Mouse (Mus musculus): ENCODE measurements around the gene Mars. TPM values are rescaled to one million over a fixed set of nuclear protein-coding genes. Genes with fewer than 3 reads are reported as not detected.
A peak's percentile ranks its signal among the peaks of the same experiment; 100 is the strongest.

Gene Mars
- total and polyA plus RNA-seq, 3 experiments = 147 to 195 TPM; not detected in 1

- TF ChIP-seq HCFC1 (IDR thresholded peaks at IDR 0.05; ENCODE audit: low read depth, low read length) (peak; percentile 62; the same call in 1 of the 2 replicates), CHD2 (IDR thresholded peaks at IDR 0.05; ENCODE audit: low read length) (peak; percentile 29; the same call in 1 of the 2 replicates), RAD21 (IDR thresholded peaks at IDR 0.05; ENCODE audit: low read depth, low read length) (no peak)
These were observed 11.7 kb upstream of the Mars start (continued) for GRCm38 (mm10) chr10:127323131-127323855.

DNA sequence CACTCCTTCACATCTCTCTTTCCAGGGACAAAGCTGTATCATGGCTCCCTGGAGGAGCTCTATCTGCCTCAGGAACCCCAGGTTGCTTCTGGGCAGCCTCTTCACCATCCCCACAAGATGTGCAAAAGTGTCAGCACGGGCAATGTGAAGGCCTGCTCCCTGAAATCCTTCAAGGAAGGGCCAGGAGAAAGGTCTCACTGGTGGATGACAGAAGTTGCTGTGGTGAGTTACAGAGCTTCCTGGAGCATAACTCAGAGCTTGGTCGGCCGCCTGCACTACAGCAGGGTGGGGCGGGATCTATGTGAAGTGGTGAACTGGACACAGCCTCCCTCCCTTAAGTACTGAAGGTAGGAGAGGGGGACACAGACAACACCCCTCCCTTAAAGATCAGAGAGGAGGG lies 11.1 kb upstream of the Mars start:
- H3K27me3 ChIP-seq (ENCODE audit: control insufficient read depth in 1 of 2, insufficient read depth in 2 of 2, low read length in 2 of 2) = no peaks in the 10 kb centered on the region
- H3K79me2 ChIP-seq (ENCODE audit: control insufficient read depth, insufficient read depth, low read length, poor library complexity) = peaks cover 2% of the 10 kb centered on the region; the same call in 1 of the 2 replicates
- H3K4me1 ChIP-seq (ENCODE audit: control insufficient read depth in 1 of 2, insufficient read depth in 2 of 2, low read length in 2 of 2) = peaks cover 14 to 22% of the 10 kb centered on the region in 2 experiments
- H3K27ac ChIP-seq (ENCODE audit: control insufficient read depth, low read depth, low read length) = peak overlapping the region; percentile 64
- TF ChIP-seq ZMIZ1 (IDR thresholded peaks at IDR 0.05; ENCODE audit: low read depth, low read length) = no peak
- TF ChIP-seq CHD1 (IDR thresholded peaks at IDR 0.05; ENCODE audit: low read depth, low read length) = no peak
- TF ChIP-seq NRF1 (IDR thresholded peaks at IDR 0.05; ENCODE audit: insufficient read depth, low read depth, low read length, poor library complexity, severe bottlenecking) = no peak
- no peak for TF ChIP-seq E2F4 (IDR thresholded peaks at IDR 0.05; ENCODE audit: borderline replicate concordance, low read depth, low read length)
- TF ChIP-seq TBP (IDR thresholded peaks at IDR 0.05; ENCODE audit: low read depth, low read length) = no peak
- no peak for TF ChIP-seq BHLHE40 (IDR thresholded peaks at IDR 0.05; ENCODE audit: borderline replicate concordance, low read depth, low read length)
- no peak for TF ChIP-seq ZC3H11A (IDR thresholded peaks at IDR 0.05; ENCODE audit: low read depth, low read length)
- no peak for TF ChIP-seq RAD21 (IDR thresholded peaks at IDR 0.05; ENCODE audit: low read depth, low read length)
- no peak for TF ChIP-seq MXI1 (IDR thresholded peaks at IDR 0.05; ENCODE audit: low read depth, low read length)
- no peak for TF ChIP-seq MYB (IDR thresholded peaks at IDR 0.05; ENCODE audit: low read depth, low read length)
- no peak for TF ChIP-seq SMC3 (IDR thresholded peaks at IDR 0.05; ENCODE audit: low read depth, low read length)
- TF ChIP-seq SIN3A (IDR thresholded peaks at IDR 0.05; ENCODE audit: low read length) = no peak
- TF ChIP-seq POLR2A (IDR thresholded peaks at IDR 0.05; ENCODE audit: control insufficient read depth in 1 of 2, insufficient read depth in 1 of 2, low read depth in 1 of 2, low read length in 2 of 2, poor library complexity in 1 of 2) = no peak
- peaks cover 0 to 14% of the 10 kb centered on the region in 2 experiments; a peak in 2 of 4 replicates for H3K36me3 ChIP-seq (ENCODE audit: control insufficient read depth in 1 of 2, insufficient read depth in 2 of 2, low read length in 2 of 2)
- H3K4me3 ChIP-seq (ENCODE audit: control insufficient read depth in 1 of 2, insufficient read depth in 1 of 2, low read depth in 2 of 2, low read length in 2 of 2) = peak overlapping the region in 1 of 2 experiments; percentile 53; a peak in 1 of 4 replicates
- H3K9ac ChIP-seq (ENCODE audit: control insufficient read depth, low read depth, low read length, poor library complexity, severe bottlenecking) = peak overlapping the region; percentile 71
- no peaks in the 10 kb centered on the region for H3K9me3 ChIP-seq (replicated peaks; ENCODE audit: insufficient read depth, low read length)
- DNase-seq (ENCODE audit: low read depth, low spot score) = no peak

DNA sequence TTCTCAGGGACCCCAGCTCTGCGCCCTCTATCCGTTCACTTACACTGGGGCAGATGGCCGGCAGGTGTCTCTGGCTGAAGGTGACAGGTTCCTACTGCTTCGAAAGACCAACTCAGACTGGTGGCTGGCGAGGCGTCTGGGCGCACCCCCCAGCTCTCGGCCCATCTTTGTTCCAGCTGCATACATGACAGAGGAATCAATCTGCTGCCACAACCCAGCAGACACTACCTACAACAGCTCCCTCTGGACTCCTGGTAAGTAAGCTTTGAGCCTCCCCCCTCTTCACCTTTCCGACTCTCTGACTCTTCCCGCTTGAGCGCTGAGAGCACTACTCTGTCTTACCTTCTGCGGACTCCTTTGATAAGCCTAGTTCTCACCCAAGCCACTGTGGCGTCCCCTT lies 10.6 kb upstream of the Mars start:
- H3K27ac ChIP-seq (ENCODE audit: control insufficient read depth, low read depth, low read length) = no peak overlapping the region
- peaks cover 2% of the 10 kb centered on the region; the same call in 1 of the 2 replicates for H3K79me2 ChIP-seq (ENCODE audit: control insufficient read depth, insufficient read depth, low read length, poor library complexity)
- no peak for DNase-seq (ENCODE audit: low read depth, low spot score)
- peaks cover 15 to 26% of the 10 kb centered on the region in 2 experiments for H3K4me1 ChIP-seq (ENCODE audit: control insufficient read depth in 1 of 2, insufficient read depth in 2 of 2, low read length in 2 of 2)
- TF ChIP-seq RCOR1 (IDR thresholded peaks at IDR 0.05; ENCODE audit: low read depth, low read length) (no peak), ZMIZ1 (IDR thresholded peaks at IDR 0.05; ENCODE audit: low read depth, low read length) (no peak), BHLHE40 (IDR thresholded peaks at IDR 0.05; ENCODE audit: borderline replicate concordance, low read depth, low read length) (no peak), TCF12 (IDR thresholded peaks at IDR 0.05; ENCODE audit: low read depth, low read length) (no peak), NRF1 (IDR thresholded peaks at IDR 0.05; ENCODE audit: insufficient read depth, low read depth, low read length, poor library complexity, severe bottlenecking) (no peak), ELF1 (IDR thresholded peaks at IDR 0.05; ENCODE audit: low read depth, low read length) (no peak), CHD2 (IDR thresholded peaks at IDR 0.05; ENCODE audit: low read length) (no peak), POLR2AphosphoS2 (IDR thresholded peaks at IDR 0.05; ENCODE audit: low read length) (no peak), MYB (IDR thresholded peaks at IDR 0.05; ENCODE audit: low read depth, low read length) (no peak), MAX (IDR thresholded peaks at IDR 0.05; ENCODE audit: low read length) (no peak), USF2 (IDR thresholded peaks at IDR 0.05; ENCODE audit: borderline replicate concordance in 1 of 2, insufficient read depth in 1 of 2, low read depth in 1 of 2, low read length in 2 of 2) (no peak), RAD21 (IDR thresholded peaks at IDR 0.05; ENCODE audit: low read depth, low read length) (no peak), KAT2A (conservative IDR thresholded peaks at IDR 0.05; ENCODE audit: low read depth, low read length) (no peak), ZNF384 (IDR thresholded peaks at IDR 0.05; ENCODE audit: low read depth, low read length) (no peak)
- H3K9me3 ChIP-seq (replicated peaks; ENCODE audit: insufficient read depth, low read length) = no peaks in the 10 kb centered on the region
- no peak overlapping the region for H3K4me3 ChIP-seq (ENCODE audit: control insufficient read depth in 1 of 2, insufficient read depth in 1 of 2, low read depth in 2 of 2, low read length in 2 of 2)
- H3K36me3 ChIP-seq (ENCODE audit: control insufficient read depth in 1 of 2, insufficient read depth in 2 of 2, low read length in 2 of 2) = peaks cover 0 to 15% of the 10 kb centered on the region in 2 experiments; a peak in 2 of 4 replicates
- no peaks in the 10 kb centered on the region for H3K27me3 ChIP-seq (ENCODE audit: control insufficient read depth in 1 of 2, insufficient read depth in 2 of 2, low read length in 2 of 2)
- no peak overlapping the region for H3K9ac ChIP-seq (ENCODE audit: control insufficient read depth, low read depth, low read length, poor library complexity, severe bottlenecking)
